Mouse (Mus musculus) adrenal gland, postnatal 36 days (tissue): Measurements from ENCODE around the gene Acvr1c. TPM values are rescaled to one million over a fixed set of nuclear protein-coding genes. Genes with fewer than 3 reads are reported as not detected.
A peak's percentile ranks its signal among the peaks of the same experiment; 100 is the strongest.

Experiments
- DNase-seq, 2 experiments: peaks; one replicate each; pipeline ENCODE4 v3.0.0; 2021; ENCODE audit warnings: mixed read lengths in 1 of 2
- long read RNA-seq, 2 experiments: library from polyadenylated mRNA; stranded (forward); transcript quantifications; one replicate each; pipeline ENCODE4 v2.0.0; 2021; ENCODE audit warnings: borderline sequencing depth in 2 of 2
- total RNA-seq, 2 experiments: library from RNA; stranded (reverse); gene quantifications; 2 replicates each; pipeline ENCODE4 v1.2.3; 2021

Acvr1c gene
- 10 to 100 TPM; 17.9 to 35.5 TPM for total RNA-seq
- long read RNA-seq, experiment 1, full-length matches to known transcripts: 3 of 5 reads
- long read RNA-seq, experiment 1, partial matches to known transcripts: 0 of 5 reads
- long read RNA-seq, experiment 1, other reads (novel, unspliced or antisense): 2 of 5 reads
- long read RNA-seq, experiment 2, full-length matches to known transcripts: 2 of 4 reads
- long read RNA-seq, experiment 2, partial matches to known transcripts: 0 of 4 reads
- long read RNA-seq, experiment 2, other reads (novel, unspliced or antisense): 2 of 4 reads

GRCm38 (mm10) chr2:58357414-58358131 is at the start of gene Acvr1c:
Acvr1c (minus strand) TSS chr2:58357895.
- peak; percentile 86 to 90 for DNase-seq

- DNase-seq: peak; percentile 40 to 60
Measured at GRCm38 (mm10) chr2:58403481-58403880, 45.8 kb upstream of the Acvr1c start.

GRCm38 (mm10) chr2:58388601-58389000 is 30.9 kb upstream of the Acvr1c start:
- no peak for DNase-seq

GRCm38 (mm10) chr2:58380020-58380419 is 22.3 kb upstream of the Acvr1c start:
- no peak for DNase-seq

GRCm38 (mm10) chr2:58379475-58379874 is 21.8 kb upstream of the Acvr1c start:
- no peak for DNase-seq

- DNase-seq: no peak
Measured at GRCm38 (mm10) chr2:58377417-58378130, 19.9 kb upstream of the Acvr1c start.

- no peak for DNase-seq
Measured at GRCm38 (mm10) chr2:58366196-58366595, 8.5 kb upstream of the Acvr1c start.

GRCm38 (mm10) chr2:58361361-58362046 is 3.8 kb upstream of the Acvr1c start:
- no peak for DNase-seq

GRCm38 (mm10) chr2:58358132-58358460 is 401 bp upstream of the Acvr1c start:
- no peak for DNase-seq

GRCm38 (mm10) chr2:58357068-58357413 is 654 bp downstream of the Acvr1c start:
- peak in 1 of 2 experiments; percentile 27 for DNase-seq

GRCm38 (mm10) chr2:58354389-58354788 is 3.3 kb downstream of the Acvr1c start:
- peak in 1 of 2 experiments; percentile 13 for DNase-seq

GRCm38 (mm10) chr2:58352846-58353245 is 4.8 kb downstream of the Acvr1c start:
- peak in 1 of 2 experiments; percentile 23 for DNase-seq

- DNase-seq: no peak
Measured at GRCm38 (mm10) chr2:58350657-58351056, 7.0 kb downstream of the Acvr1c start.

- no peak for DNase-seq
Measured at GRCm38 (mm10) chr2:58336730-58337129, 21.0 kb downstream of the Acvr1c start.

GRCm38 (mm10) chr2:58329589-58329988 is 28.1 kb downstream of the Acvr1c start:
- DNase-seq: no peak

- peak; percentile 26 to 34 for DNase-seq
Measured at GRCm38 (mm10) chr2:58324118-58324901, 33.4 kb downstream of the Acvr1c start.

GRCm38 (mm10) chr2:58323274-58323673 is 34.4 kb downstream of the Acvr1c start:
- no peak for DNase-seq

- no peak for DNase-seq
Measured at GRCm38 (mm10) chr2:58316186-58316585, 41.5 kb downstream of the Acvr1c start.

- DNase-seq: no peak
Measured at GRCm38 (mm10) chr2:58309695-58310094, 48.0 kb downstream of the Acvr1c start.

- peak in 1 of 2 experiments; percentile 9 for DNase-seq
Measured at GRCm38 (mm10) chr2:58304450-58304849, 53.2 kb downstream of the Acvr1c start.

GRCm38 (mm10) chr2:58289759-58290431 is 67.8 kb downstream of the Acvr1c start:
- no peak for DNase-seq
